Mouse (Mus musculus) CH12.LX (cell line): ENCODE results near the gene Cacna1a. TPM values are rescaled to one million over a fixed set of nuclear protein-coding genes. Genes with fewer than 3 reads are reported as not detected.

ENCODE experiments used
- DNase-seq: peaks from one replicate; pipeline ENCODE4 v3.0.0-alpha.2; 2013; ENCODE audit errors: extremely low read depth
- H3K27ac ChIP-seq: 2 replicates; pipeline ENCODE4 v1.5.1; 2012; ENCODE audit warnings: low read depth, mild to moderate bottlenecking, control low read depth, moderate library complexity; ENCODE audit not compliant: insufficient read depth
- H3K27me3 ChIP-seq: replicated peaks from 2 replicates; pipeline ENCODE3; 2012; ENCODE audit warnings: inconsistent platforms
- H3K36me3 ChIP-seq, 2 experiments: replicated peaks in 1 of 2; 2 replicates each; pipeline versions ENCODE3 to v1.6.1; 2012; ENCODE audit warnings: inconsistent platforms in 1 of 2, low read length in 1 of 2, mild to moderate bottlenecking in 1 of 2, mixed read lengths in 1 of 2, moderate library complexity in 1 of 2; ENCODE audit not compliant: control insufficient read depth in 1 of 2, insufficient read depth in 1 of 2
- H3K4me1 ChIP-seq, 2 experiments: 2 replicates each; pipeline ENCODE4 v1.6.1; 2012; ENCODE audit warnings: inconsistent platforms in 1 of 2, moderate library complexity in 1 of 2; ENCODE audit not compliant: insufficient read depth in 2 of 2, control insufficient read depth in 1 of 2
- H3K4me2 ChIP-seq: 2 replicates; pipeline ENCODE4 v1.6.1; 2012; ENCODE audit warnings: low read depth, mild to moderate bottlenecking, control low read depth; ENCODE audit not compliant: poor library complexity, insufficient read depth, severe bottlenecking
- H3K4me3 ChIP-seq, 3 experiments: fragments of 150-350 bp in 1 of 3; sonication (generic) in 1 of 3; replicated peaks in 1 of 3; 2 replicates each; pipeline versions ENCODE3 to v1.5.1; 2011 to 2012; ENCODE audit warnings: low read depth in 2 of 3, low read length in 2 of 3, mild to moderate bottlenecking in 2 of 3, moderate library complexity in 2 of 3, control low read depth in 1 of 3, improper control_type of control experiment in 1 of 3, inconsistent platforms in 1 of 3, mixed read lengths in 1 of 3; ENCODE audit not compliant: poor library complexity in 1 of 3
- H3K79me2 ChIP-seq: replicated peaks from 2 replicates; pipeline ENCODE4 v1.6.1; 2012; ENCODE audit warnings: mild to moderate bottlenecking, moderate library complexity; ENCODE audit not compliant: control insufficient read depth, poor library complexity, insufficient read depth, severe bottlenecking; ENCODE audit errors: extremely low read depth
- H3K9ac ChIP-seq: 2 replicates; pipeline ENCODE4 v1.6.1; 2012; ENCODE audit warnings: low read depth, mild to moderate bottlenecking, control low read depth, moderate library complexity; ENCODE audit not compliant: insufficient read depth
- H3K9me3 ChIP-seq: replicated peaks from 2 replicates; pipeline ENCODE3; 2012; ENCODE audit warnings: low read length, inconsistent platforms, mixed read lengths
- E2F4 ChIP-seq: IDR thresholded peaks from 2 replicates; pipeline ENCODE4 v1.6.1; 2011; ENCODE audit warnings: low read depth, low read length, improper control_type of control experiment; ENCODE audit not compliant: insufficient replicate concordance
- EP300 ChIP-seq: IDR thresholded peaks from 2 replicates; pipeline ENCODE4 v1.6.1; 2011; ENCODE audit warnings: low read length, improper control_type of control experiment
- GABPA ChIP-seq: IDR thresholded peaks from 2 replicates; pipeline ENCODE4 v1.6.1; 2012; ENCODE audit warnings: low read depth, low read length, improper control_type of control experiment, inconsistent platforms; ENCODE audit not compliant: insufficient replicate concordance
- JUN ChIP-seq: IDR thresholded peaks from 2 replicates; pipeline ENCODE4 v1.6.1; 2011; ENCODE audit warnings: low read depth, mild to moderate bottlenecking, low read length, improper control_type of control experiment, moderate library complexity; ENCODE audit not compliant: insufficient read depth
- JUND ChIP-seq: conservative IDR thresholded peaks from 2 replicates; pipeline ENCODE4 v1.6.1; 2011; ENCODE audit warnings: low read depth, low read length, improper control_type of control experiment
- MAFK ChIP-seq: IDR thresholded peaks from 2 replicates; pipeline ENCODE4 v1.6.1; 2011; ENCODE audit warnings: low read length, improper control_type of control experiment; ENCODE audit not compliant: insufficient replicate concordance
- MAX ChIP-seq: IDR thresholded peaks from 2 replicates; pipeline ENCODE4 v1.6.1; 2011; ENCODE audit warnings: low read length, improper control_type of control experiment
- MAZ ChIP-seq: IDR thresholded peaks from 2 replicates; pipeline ENCODE4 v1.6.1; 2012; ENCODE audit warnings: low read depth, mild to moderate bottlenecking, inconsistent platforms, low read length, improper control_type of control experiment, moderate library complexity
- MXI1 ChIP-seq: IDR thresholded peaks from 2 replicates; pipeline ENCODE4 v1.6.1; 2011; ENCODE audit warnings: mild to moderate bottlenecking, low read depth, low read length, improper control_type of control experiment
- MYC ChIP-seq: IDR thresholded peaks from 2 replicates; pipeline ENCODE4 v1.6.1; 2011; ENCODE audit warnings: low read depth, mild to moderate bottlenecking, improper control_type of control experiment, low read length
- NRF1 ChIP-seq: IDR thresholded peaks from 2 replicates; pipeline ENCODE4 v1.6.1; 2014; ENCODE audit warnings: low read depth, mild to moderate bottlenecking, inconsistent platforms, low read length, improper control_type of control experiment, moderate library complexity
- RAD21 ChIP-seq: IDR thresholded peaks from 2 replicates; pipeline ENCODE4 v1.6.1; 2011; ENCODE audit warnings: low read depth, mild to moderate bottlenecking, low read length, improper control_type of control experiment, moderate library complexity
- RCOR1 ChIP-seq: conservative IDR thresholded peaks from 2 replicates; pipeline ENCODE4 v1.6.1; 2012; ENCODE audit warnings: low read depth, mild to moderate bottlenecking, inconsistent platforms, low read length, improper control_type of control experiment
- SMC3 ChIP-seq: IDR thresholded peaks from 2 replicates; pipeline ENCODE4 v1.6.1; 2011; ENCODE audit warnings: low read depth, low read length, improper control_type of control experiment
- TBP ChIP-seq: conservative IDR thresholded peaks from 2 replicates; pipeline ENCODE4 v1.6.1; 2011; ENCODE audit warnings: low read depth, low read length, improper control_type of control experiment
- TCF12 ChIP-seq: IDR thresholded peaks from 2 replicates; pipeline ENCODE4 v1.6.1; 2014; ENCODE audit warnings: low read depth, mild to moderate bottlenecking, inconsistent platforms, low read length, improper control_type of control experiment
- UBTF ChIP-seq: IDR thresholded peaks from 2 replicates; pipeline ENCODE4 v1.6.1; 2012; ENCODE audit warnings: low read depth, mild to moderate bottlenecking, inconsistent platforms, low read length, improper control_type of control experiment, moderate library complexity
- USF2 ChIP-seq: conservative IDR thresholded peaks from 2 replicates; pipeline ENCODE4 v1.6.1; 2011; ENCODE audit warnings: low read depth, low read length, improper control_type of control experiment
- ZKSCAN1 ChIP-seq: IDR thresholded peaks from 2 replicates; pipeline ENCODE4 v1.6.1; 2012; ENCODE audit warnings: low read depth, inconsistent platforms, low read length, improper control_type of control experiment, borderline replicate concordance
- ZMIZ1 ChIP-seq: IDR thresholded peaks from 2 replicates; pipeline ENCODE4 v1.6.1; 2012; ENCODE audit warnings: low read depth, mild to moderate bottlenecking, inconsistent platforms, low read length, improper control_type of control experiment
- dilution Hi-C: fragments of 300-500 bp; cut with MboI; formaldehyde crosslinking; loops from 2 replicates; pipeline ENCODE4 v1.14.3; 2020; ENCODE audit warnings: low sequenced_read_pairs; ENCODE audit not compliant: extremely low pct_unique_long_range_greater_than_20kb, extremely low pct_ligation_motif_present
- in situ Hi-C: fragments of 300-500 bp; cut with MboI; formaldehyde crosslinking; loops from 3 replicates; pipeline ENCODE4 v1.14.3; 2019; ENCODE audit warnings: low sequenced_read_pairs, low pct_ligation_motif_present, low pct_unique_long_range_greater_than_20kb, mixed read lengths
- polyA plus RNA-seq: library from polyadenylated mRNA; unstranded; fragments of >175 nt; gene quantifications from 2 replicates; pipeline ENCODE4 v1.2.1, GENCODE M21; 2012; ENCODE audit warnings: low read depth; ENCODE audit not compliant: insufficient read length
- total RNA-seq, 2 experiments: library from RNA; depleted of rRNA; stranded (reverse); fragments of 300-350 nt in 1 of 2; fragments of >200 nt in 1 of 2; gene quantifications; 2 replicates each; pipeline ENCODE4 v1.2.3; 2012 to 2014

The Cacna1a gene
- total and polyA plus RNA-seq, 3 experiments: 2.6 to 9.4 (median 6.9) TPM

- H3K27me3 ChIP-seq: peaks cover 80% of the 10 kb centered on the region
- in situ Hi-C loops (no loop called here), dilution Hi-C loops (no loop called here)
- no peak overlapping the region for H3K27ac ChIP-seq
- H3K9ac ChIP-seq: no peak overlapping the region
- peaks cover 30% of the 10 kb centered on the region for H3K9me3 ChIP-seq
- no peaks in the 10 kb centered on the region for H3K4me1 ChIP-seq
- DNase-seq: no peak
- no peak for TF ChIP-seq MXI1
- TF ChIP-seq TCF12: no peak
- no peak for TF ChIP-seq GABPA
- no peak overlapping the region for H3K4me2 ChIP-seq
- no peak overlapping the region for H3K4me3 ChIP-seq
- H3K79me2 ChIP-seq: no peaks in the 10 kb centered on the region
- H3K36me3 ChIP-seq: no peaks in the 10 kb centered on the region
These were observed 139.8 kb downstream of the Cacna1a start for GRCm38 (mm10) chr8:84528036-84528435.

GRCm38 (mm10) chr8:84529548-84529947, 141.3 kb downstream of the Cacna1a start:
- H3K27ac ChIP-seq: no peak overlapping the region

GRCm38 (mm10) chr8:84532725-84533124, 144.5 kb downstream of the Cacna1a start:
- Histone ChIP-seq H3K4me3 (no peak overlapping the region), H3K9me3 (peaks cover 12% of the 10 kb centered on the region), H3K27me3 (peaks cover 75% of the 10 kb centered on the region), H3K36me3 (no peaks in the 10 kb centered on the region), H3K79me2 (no peaks in the 10 kb centered on the region), H3K4me1 (no peaks in the 10 kb centered on the region), H3K4me2 (no peak overlapping the region), H3K27ac (no peak overlapping the region), H3K9ac (no peak overlapping the region)
- no peak for DNase-seq
- in situ Hi-C loops (no loop called here), dilution Hi-C loops (no loop called here)
- TF ChIP-seq RAD21 (no peak), JUN (no peak), UBTF (no peak), E2F4 (no peak), ZMIZ1 (no peak), MXI1 (no peak), JUND (no peak), NRF1 (no peak), MAZ (no peak), TBP (no peak), MAFK (no peak), ZKSCAN1 (no peak), MYC (no peak), USF2 (no peak)

More at GRCm38 (mm10) chr8:84529548-84529947, 141.3 kb downstream of the Cacna1a start:
- H3K9me3 ChIP-seq: peaks cover 30% of the 10 kb centered on the region
- TF ChIP-seq MAZ: no peak
- TF ChIP-seq SMC3: no peak
- TF ChIP-seq MAX: no peak
- no peak for TF ChIP-seq EP300
- TF ChIP-seq RAD21: no peak
- no peak for TF ChIP-seq MXI1
- no peak for TF ChIP-seq RCOR1
- TF ChIP-seq TBP: no peak
- no peak overlapping the region for H3K4me2 ChIP-seq
- H3K27me3 ChIP-seq: peaks cover 76% of the 10 kb centered on the region
- H3K4me1 ChIP-seq: no peaks in the 10 kb centered on the region
- no peaks in the 10 kb centered on the region for H3K79me2 ChIP-seq
- no peaks in the 10 kb centered on the region for H3K36me3 ChIP-seq
- no peak overlapping the region for H3K4me3 ChIP-seq
- in situ Hi-C loops: no loop called here
- no peak overlapping the region for H3K9ac ChIP-seq
- dilution Hi-C loops: no loop called here
- DNase-seq: no peak
